Mouse (Mus musculus) ES-E14 (cell line): ENCODE measurements around the gene Rab23.

Experiments used
- CHD2 ChIP-seq: IDR thresholded peaks from 2 replicates; pipeline ENCODE4 v1.6.1; 2014; ENCODE audit warnings: mild to moderate bottlenecking, low read depth, low read length, inconsistent platforms
- HCFC1 ChIP-seq: IDR thresholded peaks from 2 replicates; pipeline ENCODE4 v1.6.1; 2012; ENCODE audit warnings: low read length, inconsistent platforms, borderline replicate concordance; ENCODE audit not compliant: insufficient read depth
- MAFK ChIP-seq: IDR thresholded peaks from 2 replicates; pipeline ENCODE4 v1.6.1; 2014; ENCODE audit warnings: mild to moderate bottlenecking, low read depth, low read length, inconsistent platforms; ENCODE audit not compliant: insufficient read depth
- ZC3H11A ChIP-seq: IDR thresholded peaks from 2 replicates; pipeline ENCODE4 v1.6.1; 2012; ENCODE audit warnings: low read depth, mild to moderate bottlenecking, inconsistent platforms, low read length, borderline replicate concordance
- ZNF384 ChIP-seq: IDR thresholded peaks from 2 replicates; pipeline ENCODE4 v1.6.1; 2012; ENCODE audit warnings: low read depth, low read length, inconsistent platforms

- TF ChIP-seq CHD2 (no peak), ZNF384 (no peak), HCFC1 (no peak), MAFK (no peak), ZC3H11A (no peak)
These were observed 4.9 kb upstream of the Rab23 start for GRCm38 (mm10) chr1:33714796-33715195.
